Mouse (Mus musculus) kidney, postnatal 0 days (tissue): ENCODE results near the gene Zfp433. TPM values are rescaled to one million over a fixed set of nuclear protein-coding genes. Genes with fewer than 3 reads are reported as not detected.
A peak's percentile ranks its signal among the peaks of the same experiment; 100 is the strongest.
"Not testable (repeated sequence)": the region's sequence is repeated elsewhere in the genome, so short reads cannot be mapped to it uniquely, and the experiment has no call there.

ENCODE experiments used
- ATAC-seq: fragments of 200-750 bp; cut with Nextera tagmentation; replicated peaks from 2 replicates; pipeline ENCODE4 v1.8.0; 2017; ENCODE audit warnings: low read depth, moderate number of reproducible peaks, moderate TSS enrichment, moderate library complexity; ENCODE audit not compliant: low FRiP score
- DNase-seq: peaks from one replicate; pipeline ENCODE4 v3.0.0-alpha.2; 2016; ENCODE audit warnings: low spot score
- H3K27ac ChIP-seq: fragments of 300-500 bp; sonication (generic); 2 replicates; pipeline ENCODE4 v1.5.1; 2014; ENCODE audit warnings: mild to moderate bottlenecking
- H3K27me3 ChIP-seq: fragments of 300-500 bp; sonication (generic); 2 replicates; pipeline ENCODE4 v1.6.1; 2014; ENCODE audit warnings: low read length, mixed read lengths; ENCODE audit not compliant: insufficient read depth
- H3K36me3 ChIP-seq: fragments of 300-500 bp; sonication (generic); 2 replicates; pipeline ENCODE4 v1.6.1; 2014; ENCODE audit warnings: low read length, mixed read lengths; ENCODE audit not compliant: insufficient read depth
- H3K4me1 ChIP-seq: fragments of 300-500 bp; sonication (generic); replicated peaks from 2 replicates; pipeline ENCODE4 v1.6.1; 2014; ENCODE audit warnings: antibody characterized with exemption, low read length, mixed read lengths; ENCODE audit not compliant: insufficient read depth
- H3K4me2 ChIP-seq: fragments of 300-500 bp; sonication (generic); 2 replicates; pipeline ENCODE4 v1.6.1; 2014; ENCODE audit warnings: mild to moderate bottlenecking, low read length, moderate library complexity, mixed read lengths
- H3K4me3 ChIP-seq: fragments of 300-500 bp; sonication (generic); replicated peaks from 2 replicates; pipeline ENCODE4 v1.5.1; 2014; ENCODE audit warnings: low read depth, low read length
- H3K9ac ChIP-seq: fragments of 300-500 bp; sonication (generic); 2 replicates; pipeline ENCODE4 v1.6.1; 2014; ENCODE audit warnings: low read depth, low read length
- H3K9me3 ChIP-seq: fragments of 300-500 bp; sonication (generic); replicated peaks from 2 replicates; pipeline ENCODE4 v1.6.1; 2016; ENCODE audit warnings: low read length, inconsistent platforms, mixed read lengths
- CTCF ChIP-seq: IDR thresholded peaks from 2 replicates; pipeline ENCODE4 v1.5.1; 2016; ENCODE audit warnings: antibody characterized with exemption, low read depth, mild to moderate bottlenecking, moderate library complexity
- WGBS: fragments of 180-500 bp; shearing (Covaris S2); extraction: QIAGEN DNeasy Blood & Tissue Kit; methylation state at CpG from one replicate; pipeline ENCODE4 v1.1.7; 2014; 5-methylcytosine and 5-hydroxymethylcytosine counted together
- polyA plus RNA-seq: library from polyadenylated mRNA; unstranded; fragments of >200 nt; fragmentation: Nextera tagmentation; extraction: Ambion mirVana; gene quantifications from 2 replicates; pipeline ENCODE4 v1.2.1, GENCODE M21; 2015

Zfp433 gene
- polyA plus RNA-seq = 12.5 and 17.2 TPM in 2 replicates

DNA sequence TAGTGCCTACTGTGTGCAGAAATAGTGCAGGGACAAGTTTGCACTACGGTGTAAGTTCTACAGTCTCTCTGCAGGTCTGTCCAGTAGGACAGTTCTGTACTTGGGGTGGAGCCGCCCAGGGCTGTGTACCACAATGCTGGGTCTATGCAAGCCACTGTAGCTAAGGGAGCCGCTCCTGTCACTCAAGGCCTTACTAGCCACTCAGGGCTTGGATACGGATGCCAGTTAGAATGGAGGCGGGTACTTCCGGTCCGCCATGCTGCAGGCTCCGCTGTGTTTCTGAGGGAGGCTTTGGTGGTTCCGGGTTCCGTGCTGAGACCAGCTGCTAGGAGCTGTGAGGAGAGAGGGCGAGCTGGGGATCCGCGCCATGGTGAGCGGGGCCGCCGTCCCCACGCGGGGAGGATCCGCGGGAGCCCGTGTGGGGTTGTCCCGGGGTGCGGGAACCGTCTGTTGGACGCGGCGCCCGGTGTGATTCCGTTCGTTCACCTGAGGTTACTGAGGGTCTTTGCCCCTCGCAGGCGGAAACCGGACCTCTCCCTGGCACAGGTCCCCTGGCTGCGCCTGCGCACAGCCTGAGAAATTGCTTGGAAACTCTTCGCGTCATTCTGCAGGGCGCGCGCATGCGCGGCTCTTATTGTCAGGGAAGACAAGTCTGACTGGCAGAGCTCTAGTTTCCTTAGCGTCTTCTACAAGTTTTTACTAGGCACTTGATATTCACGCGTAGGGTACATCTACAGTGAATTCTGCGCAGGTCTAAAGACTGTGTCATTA lies at the start of gene Zfp433:
Gene Zfp433 (plus strand): TSS at position 295 of the 771 bp plus-strand sequence.
- ATAC-seq = peak; percentile 100
- not testable (repeated sequence) for H3K4me2 ChIP-seq, H3K4me3 ChIP-seq, DNase-seq, H3K27ac ChIP-seq, H3K9me3 ChIP-seq, H3K4me1 ChIP-seq, H3K9ac ChIP-seq, H3K27me3 ChIP-seq, H3K36me3 ChIP-seq
- WGBS = no CpG with 5 or more reads among the region's 46 CpGs

DNA sequence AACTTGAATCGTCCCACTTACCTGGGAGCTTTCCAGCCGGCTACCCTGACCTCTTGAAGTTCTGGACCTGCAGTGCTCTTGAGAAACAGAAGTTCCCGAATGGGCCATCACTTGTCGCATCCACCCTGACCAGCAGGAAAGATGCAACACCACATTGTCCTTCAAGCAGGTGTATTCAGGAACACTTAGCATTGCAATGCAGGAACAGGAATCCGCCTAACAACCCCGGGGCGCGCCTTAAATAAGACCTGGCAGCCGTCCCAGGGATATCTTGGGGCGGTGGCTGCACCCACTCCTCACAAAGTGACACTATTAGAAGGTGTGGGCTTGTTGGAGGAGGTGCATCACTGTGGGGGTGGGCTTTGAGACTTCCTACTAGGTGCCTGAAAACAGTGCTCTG lies 49.4 kb upstream of the Zfp433 start:
- no peak overlapping the region for H3K4me2 ChIP-seq
- no peak for ATAC-seq
- H3K27ac ChIP-seq = no peak overlapping the region
- H3K9me3 ChIP-seq = peaks cover 26% of the 10 kb centered on the region
- H3K4me1 ChIP-seq = no peaks in the 10 kb centered on the region
- peaks cover 9% of the 10 kb centered on the region; the same call in 1 of the 2 replicates for H3K36me3 ChIP-seq
- DNase-seq = no peak
- no peaks in the 10 kb centered on the region for H3K27me3 ChIP-seq
- WGBS = 95% methylated on average over 10 of the region's 10 CpGs
- no peak overlapping the region for H3K4me3 ChIP-seq
- TF ChIP-seq CTCF = no peak
- no peak overlapping the region for H3K9ac ChIP-seq

DNA sequence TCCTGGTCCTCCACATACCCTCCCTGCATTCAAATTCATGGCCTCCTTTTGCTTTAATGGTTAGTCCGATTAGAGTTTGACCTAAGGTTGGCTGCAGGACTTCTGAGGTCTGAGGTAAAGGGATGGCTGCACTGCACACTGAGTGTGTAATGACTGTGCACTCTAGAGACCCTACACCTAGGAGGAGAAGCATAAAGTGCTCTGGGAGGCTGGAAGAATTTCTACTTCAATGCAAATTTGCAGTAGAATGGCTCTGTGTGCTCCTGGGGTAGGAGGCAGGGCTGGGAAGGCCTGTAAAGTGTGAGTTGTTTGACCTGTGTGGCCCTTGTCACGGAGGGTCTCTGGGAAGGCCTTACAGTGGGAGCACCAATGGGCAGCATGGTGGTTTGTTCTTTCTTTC lies 48.5 kb upstream of the Zfp433 start:
- WGBS = 98% methylated on average over 2 of the region's 2 CpGs
- Histone ChIP-seq H3K4me1 (no peaks in the 10 kb centered on the region), H3K9ac (no peak overlapping the region), H3K27ac (no peak overlapping the region), H3K4me2 (no peak overlapping the region), H3K36me3 (peaks cover 9% of the 10 kb centered on the region; the same call in 1 of the 2 replicates), H3K4me3 (no peak overlapping the region), H3K27me3 (no peaks in the 10 kb centered on the region), H3K9me3 (peaks cover 21% of the 10 kb centered on the region)
- TF ChIP-seq CTCF = no peak
- ATAC-seq (no peak), DNase-seq (no peak)

DNA sequence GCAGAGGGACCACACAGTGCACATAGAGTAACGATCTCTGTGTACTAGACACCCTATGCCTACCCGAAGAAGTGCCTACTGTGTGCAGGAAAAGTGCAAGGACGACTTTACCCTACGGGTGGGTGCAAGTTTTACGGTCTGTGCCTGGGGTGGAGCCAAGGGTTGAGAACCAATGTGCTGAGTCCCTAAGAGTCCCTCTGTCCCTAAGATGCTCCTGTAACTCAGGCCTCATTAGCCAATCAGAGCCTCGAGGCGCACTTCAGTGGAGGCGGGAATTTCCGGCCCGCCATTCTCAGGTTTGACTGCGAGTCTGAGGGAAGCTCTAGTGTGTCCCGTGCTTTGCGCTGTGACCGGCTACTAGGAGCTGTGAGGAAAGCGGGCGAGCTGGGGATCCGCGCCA lies 17.5 kb upstream of the Zfp433 start:
- WGBS = no CpG with 5 or more reads among the region's 18 CpGs
- DNase-seq, H3K4me2 ChIP-seq, H3K27me3 ChIP-seq, H3K4me1 ChIP-seq, H3K27ac ChIP-seq, H3K36me3 ChIP-seq, ATAC-seq, H3K9me3 ChIP-seq, H3K9ac ChIP-seq, H3K4me3 ChIP-seq: not testable (repeated sequence)

DNA sequence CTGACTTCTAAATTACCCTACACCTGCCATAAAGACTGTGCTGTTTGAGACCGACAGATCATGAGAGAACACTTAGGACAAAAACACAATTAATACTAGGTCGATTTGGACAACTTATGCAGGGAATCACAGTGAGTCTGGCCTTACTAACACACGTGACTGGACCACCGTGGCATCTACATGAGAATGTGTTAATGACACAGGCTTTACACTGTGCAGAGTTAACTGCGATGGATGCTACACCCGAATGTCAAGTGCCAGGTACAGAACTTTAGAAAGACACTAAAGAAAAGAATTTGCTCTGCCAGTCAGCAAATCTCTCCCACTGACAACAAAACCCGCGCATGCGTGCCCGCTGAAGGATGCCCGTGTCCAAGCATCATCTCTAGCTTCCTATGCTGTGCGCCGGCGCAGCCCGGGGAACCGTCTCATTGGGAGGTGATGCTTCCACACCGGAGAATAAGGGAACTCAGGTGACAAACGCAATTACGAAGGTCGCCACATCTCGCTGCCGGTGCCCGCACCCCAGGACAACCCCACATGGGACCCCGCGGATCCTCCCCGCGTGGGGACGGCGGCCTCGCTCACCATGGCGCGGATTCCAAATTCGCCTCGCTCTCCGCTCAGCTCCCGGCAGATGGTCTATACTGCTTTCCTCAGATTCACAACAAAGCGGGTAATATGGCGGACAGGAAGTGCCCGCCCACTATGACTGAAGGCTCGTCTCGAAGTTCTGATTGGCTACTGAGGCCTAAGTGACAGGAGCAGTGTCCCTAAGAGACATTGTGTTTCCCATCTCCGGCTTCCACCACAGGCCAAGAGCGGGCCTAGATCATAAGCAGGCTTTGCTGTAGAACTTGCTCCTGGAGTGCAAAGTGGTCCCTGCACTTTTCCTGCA lies 66.1 kb downstream of the Zfp433 start, which contains the start of gene Gm3055:
Gene Gm3055 (minus strand): TSS at position 656 of the 898 bp plus-strand sequence.
- H3K9me3 ChIP-seq, H3K4me3 ChIP-seq, H3K27me3 ChIP-seq, DNase-seq, H3K27ac ChIP-seq, H3K4me1 ChIP-seq, H3K9ac ChIP-seq, H3K4me2 ChIP-seq, H3K36me3 ChIP-seq: not testable (repeated sequence)
- no CpG with 5 or more reads among the region's 43 CpGs for WGBS
- ATAC-seq = peak; percentile 95

DNA sequence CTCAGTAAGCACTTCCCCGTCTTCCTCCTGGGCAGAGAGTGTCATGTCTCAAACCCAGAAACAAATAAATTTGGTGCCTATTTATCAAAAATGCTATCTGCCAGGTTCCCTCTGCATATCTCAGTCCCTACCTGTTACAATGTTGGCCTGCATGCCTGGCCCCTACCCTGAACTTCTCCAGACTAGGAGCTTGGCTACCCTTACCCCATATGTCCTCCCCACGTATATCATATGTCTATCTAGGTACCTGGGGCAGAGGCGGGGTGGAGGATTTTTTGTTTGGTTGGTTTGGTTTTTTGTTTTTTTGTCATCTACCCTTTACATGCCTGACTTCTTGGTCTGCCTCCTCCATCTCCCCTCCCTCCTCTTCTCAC lies 66.8 kb downstream of the Zfp433 start:
- H3K9me3 ChIP-seq, H3K27me3 ChIP-seq, H3K9ac ChIP-seq, H3K4me3 ChIP-seq, H3K36me3 ChIP-seq, DNase-seq, H3K4me1 ChIP-seq, H3K4me2 ChIP-seq, H3K27ac ChIP-seq: not testable (repeated sequence)
- no CpG with 5 or more reads among the region's 3 CpGs for WGBS
- ATAC-seq = peak; percentile 13; the same call in 1 of the 2 replicates

Other genes with a start within 250 kb of the Zfp433 start
- 62.3 and 72.5 TPM in 2 replicates for gene Nfic, start 249.2 kb upstream of the Zfp433 start, polyA plus RNA-seq
- gene Celf5, start 222.1 kb upstream of the Zfp433 start, polyA plus RNA-seq = 0.30 and 0.47 TPM in 2 replicates
- gene Ncln, start 208.4 kb upstream of the Zfp433 start, polyA plus RNA-seq = 56.1 and 63.3 TPM in 2 replicates
- 1.7 and 1.8 TPM in 2 replicates for gene S1pr4, start 204.7 kb upstream of the Zfp433 start, polyA plus RNA-seq
- 0.80 and 0.92 TPM in 2 replicates for gene Gna15, start 180.6 kb upstream of the Zfp433 start, polyA plus RNA-seq
- gene Gna11, start 159.6 kb upstream of the Zfp433 start, polyA plus RNA-seq = 69.5 and 72.3 TPM in 2 replicates
- 566 and 582 TPM in 2 replicates for gene Aes, start 145.3 kb upstream of the Zfp433 start, polyA plus RNA-seq
- gene Tle2, start 130.3 kb upstream of the Zfp433 start, polyA plus RNA-seq = 29.2 and 30.8 TPM in 2 replicates
- gene Tle6, start 103.8 kb upstream of the Zfp433 start, polyA plus RNA-seq = 7.3 and 9.4 TPM in 2 replicates
- 0.33 and 0.37 TPM in 2 replicates for gene BC025920, start 98.6 kb upstream of the Zfp433 start, polyA plus RNA-seq
- gene Sirt6, start 77.0 kb upstream of the Zfp433 start, polyA plus RNA-seq = 27.0 and 27.5 TPM in 2 replicates
- 10.2 and 10.7 TPM in 2 replicates for gene Ankrd24, start 76.3 kb upstream of the Zfp433 start, polyA plus RNA-seq
- 4.0 TPM in 2 replicates for gene Gm10778, start 55.8 kb upstream of the Zfp433 start, polyA plus RNA-seq
- 7.3 and 7.4 TPM in 2 replicates for gene Gm3055, start 66.3 kb downstream of the Zfp433 start, polyA plus RNA-seq
- 2.4 and 2.5 TPM in 2 replicates for gene Gm4767, start 107.4 kb downstream of the Zfp433 start, polyA plus RNA-seq
- 8.6 and 9.0 TPM in 2 replicates for gene Gm32687, start 159.1 kb downstream of the Zfp433 start, polyA plus RNA-seq
- gene Zfp781, start 225.7 kb downstream of the Zfp433 start, polyA plus RNA-seq = 3.0 TPM in 2 replicates